Mouse (Mus musculus) megakaryocyte, embryonic 14.5 days (primary cell): ENCODE data around the gene Chtf18.

Source experiments
- FLI1 ChIP-seq: IDR thresholded peaks from 2 replicates; pipeline ENCODE4 v1.6.1; 2012; ENCODE audit warnings: low read length, inconsistent platforms, mixed read lengths
- GATA1 ChIP-seq: IDR thresholded peaks from 3 replicates; pipeline ENCODE4 v1.6.1; 2012; ENCODE audit warnings: mixed read lengths, low read length, inconsistent platforms, borderline replicate concordance

DNA sequence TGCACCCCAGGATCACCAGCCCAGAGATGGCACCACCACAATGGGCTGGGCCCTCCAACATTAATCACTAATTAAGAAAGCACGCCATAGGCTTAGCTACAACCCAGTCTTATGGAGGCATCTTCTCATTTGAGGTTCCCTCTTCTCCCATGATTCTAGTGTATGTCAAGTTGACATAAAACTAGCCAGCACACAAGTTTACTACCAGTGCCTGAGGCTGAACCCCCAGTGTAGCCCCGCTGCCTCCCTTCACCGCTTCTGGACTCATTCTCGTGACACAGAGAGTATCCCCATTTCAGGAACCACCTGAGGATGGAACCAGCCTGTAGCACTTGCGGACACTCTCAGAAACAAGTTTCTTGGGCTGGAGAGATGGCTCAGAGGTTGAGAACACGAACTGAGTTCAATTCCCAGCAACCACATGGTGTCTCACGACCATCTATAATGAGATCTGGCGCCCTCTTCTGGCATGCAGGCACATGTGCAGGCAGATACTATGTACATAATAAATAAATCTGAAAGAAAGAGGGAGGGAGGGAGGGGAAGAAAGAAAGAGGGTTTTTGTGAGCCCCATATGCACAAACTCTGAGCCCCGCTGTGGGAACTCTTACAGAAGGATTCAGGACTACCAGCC lies 26.2 kb downstream of the Chtf18 start:
- TF ChIP-seq GATA1 (no peak), FLI1 (no peak)
